Mouse (Mus musculus) lung, postnatal 0 days (tissue): ENCODE data around the gene Nrxn3.

ENCODE experiments used
- CTCF ChIP-seq: IDR thresholded peaks from 2 replicates; pipeline ENCODE4 v1.5.1; 2016; ENCODE audit warnings: antibody characterized with exemption, mild to moderate bottlenecking
- EP300 ChIP-seq: IDR thresholded peaks from 2 replicates; pipeline ENCODE4 v1.6.1; 2016; ENCODE audit warnings: antibody characterized with exemption, mild to moderate bottlenecking, control low read depth

DNA sequence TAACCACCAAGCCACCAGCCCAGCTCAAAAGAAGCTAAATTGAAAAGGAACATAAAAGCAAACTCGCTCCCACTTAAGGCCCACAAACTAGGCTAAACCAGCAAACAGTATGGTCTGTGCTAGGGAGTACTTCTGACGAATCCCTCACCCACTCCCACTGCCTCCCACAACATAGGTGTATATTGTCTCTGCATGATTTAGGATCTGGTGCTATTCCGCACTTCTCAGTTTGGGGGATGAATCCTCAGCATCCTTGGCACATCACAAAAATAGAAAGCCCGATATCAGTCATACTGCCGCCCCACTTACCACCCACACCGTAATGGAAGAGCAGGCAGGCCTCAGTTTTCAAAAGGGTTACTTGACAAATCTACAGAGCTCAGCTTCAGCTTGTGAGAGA lies 1072.1 kb downstream of the Nrxn3 start:
- TF ChIP-seq CTCF (no peak), EP300 (no peak)
